Mouse (Mus musculus): ENCODE results near the gene Swi5.
"Not testable (repeated sequence)": the region's sequence is repeated elsewhere in the genome, so short reads cannot be mapped to it uniquely, and the experiment has no call there.

The Swi5 gene

GRCm38 (mm10) chr2:32311443-32312317 lies 23.8 kb upstream of the Swi5 start:
- in situ Hi-C loops (cut with MboI; ENCODE audit: low sequenced_read_pairs) = no loop called here

- in situ Hi-C loops (cut with MboI; ENCODE audit: low sequenced_read_pairs) = no loop called here
Measured at GRCm38 (mm10) chr2:32310096-32310845, 22.4 kb upstream of the Swi5 start.

GRCm38 (mm10) chr2:32308870-32309568 lies 21.1 kb upstream of the Swi5 start:
- in situ Hi-C loops (cut with MboI; ENCODE audit: low sequenced_read_pairs) = no loop called here

GRCm38 (mm10) chr2:32307941-32308760 lies 20.3 kb upstream of the Swi5 start:
- in situ Hi-C loops (cut with MboI; ENCODE audit: low sequenced_read_pairs) = no loop called here

- in situ Hi-C loops (cut with MboI; ENCODE audit: low sequenced_read_pairs) = no loop called here
Measured at GRCm38 (mm10) chr2:32307247-32307798, 19.4 kb upstream of the Swi5 start.

- in situ Hi-C loops (cut with MboI; ENCODE audit: low sequenced_read_pairs) = no loop called here
Measured at GRCm38 (mm10) chr2:32306176-32306575, 18.3 kb upstream of the Swi5 start.

- in situ Hi-C loops (cut with MboI; ENCODE audit: low sequenced_read_pairs) = no loop called here
Measured at GRCm38 (mm10) chr2:32305668-32306067, 17.8 kb upstream of the Swi5 start.

- in situ Hi-C loops (cut with MboI; ENCODE audit: low sequenced_read_pairs) = no loop called here
Measured at GRCm38 (mm10) chr2:32304145-32304832, 16.4 kb upstream of the Swi5 start.

GRCm38 (mm10) chr2:32302952-32303351 lies 15.1 kb upstream of the Swi5 start:
- in situ Hi-C loops (cut with MboI; ENCODE audit: low sequenced_read_pairs) = no loop called here

GRCm38 (mm10) chr2:32299469-32299868 lies 11.6 kb upstream of the Swi5 start:
- in situ Hi-C loops (cut with MboI; ENCODE audit: low sequenced_read_pairs) = no loop called here

GRCm38 (mm10) chr2:32295842-32296241 lies 8.0 kb upstream of the Swi5 start:
- in situ Hi-C loops (cut with MboI; ENCODE audit: low sequenced_read_pairs) = not testable (repeated sequence)

GRCm38 (mm10) chr2:32295285-32295684 lies 7.4 kb upstream of the Swi5 start:
- in situ Hi-C loops (cut with MboI; ENCODE audit: low sequenced_read_pairs) = no loop called here

GRCm38 (mm10) chr2:32294348-32294747 lies 6.5 kb upstream of the Swi5 start:
- in situ Hi-C loops (cut with MboI; ENCODE audit: low sequenced_read_pairs) = no loop called here

GRCm38 (mm10) chr2:32289578-32289977 lies 1.7 kb upstream of the Swi5 start:
- in situ Hi-C loops (cut with MboI; ENCODE audit: low sequenced_read_pairs) = no loop called here

GRCm38 (mm10) chr2:32288371-32288931 lies 576 bp upstream of the Swi5 start:
- in situ Hi-C loops (cut with MboI; ENCODE audit: low sequenced_read_pairs) = no loop called here

- in situ Hi-C loops (cut with MboI; ENCODE audit: low sequenced_read_pairs) = no loop called here
Measured at GRCm38 (mm10) chr2:32287334-32287840, 488 bp downstream of the Swi5 start, which contains the start of gene Golga2. Golga2 (plus strand) TSS chr2:32287384.

- in situ Hi-C loops (cut with MboI; ENCODE audit: low sequenced_read_pairs) = no loop called here
Measured at GRCm38 (mm10) chr2:32283986-32284385, 3.9 kb downstream of the Swi5 start.

- in situ Hi-C loops (cut with MboI; ENCODE audit: low sequenced_read_pairs) = no loop called here
Measured at GRCm38 (mm10) chr2:32282727-32283126, 5.1 kb downstream of the Swi5 start.

- in situ Hi-C loops (cut with MboI; ENCODE audit: low sequenced_read_pairs) = no loop called here
Measured at GRCm38 (mm10) chr2:32282289-32282688, 5.6 kb downstream of the Swi5 start.
